Mouse (Mus musculus): ENCODE results near the gene Cast.

DNA sequence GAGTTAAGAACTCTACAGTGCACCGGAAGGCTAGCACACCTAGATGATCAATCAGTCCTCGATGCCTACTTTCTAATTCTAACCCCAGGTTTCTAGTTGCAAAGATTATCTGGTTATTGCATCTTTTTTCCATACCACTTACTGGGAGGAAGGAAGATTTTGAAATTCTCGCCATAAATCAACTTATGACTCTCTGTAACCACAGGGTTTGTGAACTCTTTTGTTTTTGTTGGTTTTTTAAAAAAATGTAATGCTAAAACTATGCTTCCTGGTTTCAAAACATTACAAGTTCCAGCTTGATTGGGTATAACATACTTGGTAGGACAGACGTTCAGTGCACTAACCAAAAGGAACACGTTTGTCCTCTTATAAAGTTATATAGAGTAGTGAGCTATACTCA lies 1.7 kb downstream of the Cast start:
- TF ChIP-seq TAL1 (IDR thresholded peaks at IDR 0.05; ENCODE audit: low read length): no peak
- TF ChIP-seq GATA1 (IDR thresholded peaks at IDR 0.05; ENCODE audit: low read length): no peak
